21 mouse cellular contexts compared by ENCODE assay signal in the genomic region with DNA sequence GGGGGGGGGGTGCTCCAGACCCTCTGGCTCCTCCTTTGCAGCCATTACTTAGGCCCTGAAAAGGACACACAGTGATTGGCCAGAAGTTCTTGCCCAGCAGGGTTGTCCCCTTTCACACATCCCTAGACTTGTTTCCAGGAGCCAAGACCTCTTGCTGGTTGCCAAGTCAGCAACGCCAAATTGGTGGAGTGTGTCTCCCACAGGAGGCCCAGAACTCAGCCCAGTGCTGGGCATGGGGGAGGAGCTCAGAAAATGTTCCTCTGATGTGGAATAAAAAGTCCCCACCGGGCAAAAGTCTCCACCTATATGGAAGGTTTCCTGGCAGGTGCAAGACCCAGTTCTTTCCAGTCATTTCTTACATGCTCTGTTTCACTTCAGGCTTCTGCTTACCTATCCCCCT. TPM values are rescaled to one million over a fixed set of nuclear protein-coding genes. Genes with fewer than 3 reads are reported as not detected.
DNase-seq lines count a peak whose midpoint lies in the region; ATAC-seq lines count a peak whose summit lies in the region.
"Had no signal": no experiment of that assay in that cellular context is flagged by ENCODE, and none has a peak within 500 bp of the region (broad histone marks: within the 10 kb centered on the region; RNA-seq: fewer than 3 reads in every experiment).

No protein-coding gene starts in this region.

- H3K9ac ChIP-seq in intestine, embryonic 16.5 days (ENCODE audit: low read depth, low read length): no peak overlapping the region
- no peak overlapping the region for H3K9ac ChIP-seq in kidney, embryonic 15.5 days
- no peak overlapping the region for H3K9ac ChIP-seq in limb, embryonic 11.5 days (ENCODE audit: low read length)
- H3K9ac ChIP-seq: forebrain, embryonic 12.5 days; heart, embryonic 13.5 days; limb, embryonic 13.5 days; liver, embryonic 15.5 days; midbrain, embryonic 13.5 days; neural tube, embryonic 12.5 days had no signal

- peaks cover 87% of the 10 kb centered on the region for H3K27me3 ChIP-seq in intestine, embryonic 16.5 days (replicated peaks; ENCODE audit: control insufficient read depth, insufficient read depth, low read length)
- H3K27me3 ChIP-seq in kidney, embryonic 15.5 days: 0 out of 2 replicates have a peak, but pooled peaks cover 8% of the 10 kb centered on the region
- H3K27me3 ChIP-seq in limb, embryonic 11.5 days (ENCODE audit: control insufficient read depth, insufficient read depth, low read length): peaks cover 82% of the 10 kb centered on the region

- ATAC-seq in intestine, embryonic 16.5 days: no peak
- 0 out of 2 replicates have a peak, but pooled peaks have one; percentile 33 for ATAC-seq in kidney, embryonic 15.5 days (replicated peaks; ENCODE audit: low FRiP score)
- ATAC-seq in limb, embryonic 11.5 days (ENCODE audit: insufficient number of reproducible peaks, low FRiP score, low TSS enrichment, low read depth): no peak
- ATAC-seq: midbrain, embryonic 13.5 days had no signal

- H3K4me2 ChIP-seq in intestine, embryonic 16.5 days (ENCODE audit: low read depth, low read length): no peak overlapping the region
- peak overlapping the region; percentile 67 for H3K4me2 ChIP-seq in kidney, embryonic 15.5 days
- no peak overlapping the region for H3K4me2 ChIP-seq in limb, embryonic 11.5 days (ENCODE audit: low read depth, severe bottlenecking)
- H3K4me2 ChIP-seq: forebrain, embryonic 12.5 days; heart, embryonic 13.5 days; limb, embryonic 13.5 days; liver, embryonic 15.5 days; midbrain, embryonic 13.5 days had no signal

- peak overlapping the region; percentile 25; the same call in 1 of the 2 replicates for H3K27ac ChIP-seq in intestine, embryonic 16.5 days (ENCODE audit: low read length)
- H3K27ac ChIP-seq in kidney, embryonic 15.5 days: peak overlapping the region; percentile 78
- no peak overlapping the region for H3K27ac ChIP-seq in limb, embryonic 11.5 days (replicated peaks; ENCODE audit: low read depth, low read length)
- H3K27ac ChIP-seq: forebrain, embryonic 12.5 days; heart, embryonic 13.5 days; limb, embryonic 13.5 days; liver, embryonic 15.5 days; midbrain, embryonic 13.5 days; neural tube, embryonic 12.5 days had no signal

- peaks cover 5% of the 10 kb centered on the region; the same call in 1 of the 2 replicates for H3K4me1 ChIP-seq in intestine, embryonic 16.5 days (ENCODE audit: control insufficient read depth, insufficient read depth, low read length)
- H3K4me1 ChIP-seq in kidney, embryonic 15.5 days: peaks cover 99% of the 10 kb centered on the region
- peaks cover 13% of the 10 kb centered on the region for H3K4me1 ChIP-seq in limb, embryonic 11.5 days (ENCODE audit: control insufficient read depth, insufficient read depth, low read length)
- H3K4me1 ChIP-seq: forebrain, embryonic 12.5 days; heart, embryonic 13.5 days; liver, embryonic 15.5 days; midbrain, embryonic 13.5 days had no signal

- H3K36me3 ChIP-seq in intestine, embryonic 16.5 days (ENCODE audit: control insufficient read depth, insufficient read depth, low read length): no peaks in the 10 kb centered on the region
- peaks cover 17% of the 10 kb centered on the region for H3K36me3 ChIP-seq in kidney, embryonic 15.5 days
- no peaks in the 10 kb centered on the region for H3K36me3 ChIP-seq in limb, embryonic 11.5 days (ENCODE audit: control insufficient read depth, insufficient read depth, low read length)
- H3K36me3 ChIP-seq: forebrain, embryonic 12.5 days; heart, embryonic 13.5 days; limb, embryonic 13.5 days; liver, embryonic 15.5 days; midbrain, embryonic 13.5 days; neural tube, embryonic 12.5 days had no signal

- WGBS in intestine, embryonic 16.5 days: 16% methylated on average over 2 of the region's 2 CpGs
- WGBS in kidney, embryonic 15.5 days: 6% methylated on average over 2 of the region's 2 CpGs
- 7% methylated on average over 2 of the region's 2 CpGs for WGBS in limb, embryonic 11.5 days

- DNase-seq in embryo, embryonic 11 days: peak; percentile 4
- DNase-seq in embryo, embryonic 10 days (ENCODE audit: low spot score): no peak
- DNase-seq in limb, embryonic 11.5 days (ENCODE audit: low spot score): peak; percentile 28
- DNase-seq in left cerebral cortex, postnatal 4 days: no peak
- DNase-seq in MN1 (ENCODE audit: low spot score): no peak
- no peak for DNase-seq in thymus, postnatal 25 days
- DNase-seq: cerebellum, postnatal 25 days; right cerebral cortex, postnatal 4 days had no signal

- no peaks in the 10 kb centered on the region for H3K9me3 ChIP-seq in intestine, embryonic 16.5 days (ENCODE audit: control insufficient read depth, low read length)
- no peaks in the 10 kb centered on the region for H3K9me3 ChIP-seq in kidney, embryonic 15.5 days (replicated peaks)
- H3K9me3 ChIP-seq in limb, embryonic 11.5 days (ENCODE audit: control insufficient read depth, low read length): no peaks in the 10 kb centered on the region
- H3K9me3 ChIP-seq: forebrain, embryonic 12.5 days; heart, embryonic 13.5 days; limb, embryonic 13.5 days; liver, embryonic 15.5 days; midbrain, embryonic 13.5 days; neural tube, embryonic 12.5 days had no signal

- no peak overlapping the region for H3K4me3 ChIP-seq in intestine, embryonic 16.5 days (ENCODE audit: low read length)
- H3K4me3 ChIP-seq in kidney, embryonic 15.5 days (replicated peaks): no peak overlapping the region
- H3K4me3 ChIP-seq in limb, embryonic 11.5 days (ENCODE audit: low read depth, low read length): no peak overlapping the region
- H3K4me3 ChIP-seq: forebrain, embryonic 12.5 days; heart, embryonic 13.5 days; limb, embryonic 13.5 days; liver, embryonic 15.5 days; midbrain, embryonic 13.5 days; neural tube, embryonic 12.5 days had no signal

- intact Hi-C loops in left cerebral cortex, postnatal 4 days (cut with DNase I): no loop called here

RNA-seq across cellular contexts. Expression of a gene that starts 12.2 kb away (rescaled TPM):
- polyA plus RNA-seq in intestine, embryonic 16.5 days (2015; fragmentation: Nextera tagmentation; extraction: Ambion mirVana): 0.99 and 1.2 TPM in 2 replicates
- polyA plus RNA-seq in kidney, embryonic 15.5 days (2015; fragmentation: Nextera tagmentation; extraction: Ambion mirVana): 22.3 and 27.2 TPM in 2 replicates
- polyA plus RNA-seq in limb, embryonic 11.5 days (2014; fragmentation: Nextera tagmentation; extraction: Ambion mirVana): 1.7 and 1.8 TPM in 2 replicates
- total RNA-seq in left cerebral cortex, postnatal 4 days (2021): not detected
- total RNA-seq: granulocyte monocyte progenitor cell, adult 5-6 weeks; layer of hippocampus, postnatal 14 days had no signal
- polyA plus RNA-seq: C2C12; forebrain, embryonic 12.5 days; heart, embryonic 13.5 days; liver, embryonic 15.5 days; midbrain, embryonic 13.5 days had no signal

RNA-seq across cellular contexts. Expression of a gene that starts 22.7 kb away (rescaled TPM):
- 0.71 and 0.97 TPM in 2 replicates for polyA plus RNA-seq in intestine, embryonic 16.5 days (2015; fragmentation: Nextera tagmentation; extraction: Ambion mirVana)
- 8.9 and 9.8 TPM in 2 replicates for polyA plus RNA-seq in kidney, embryonic 15.5 days (2015; fragmentation: Nextera tagmentation; extraction: Ambion mirVana)
- 0.38 and 0.89 TPM in 2 replicates for polyA plus RNA-seq in limb, embryonic 11.5 days (2014; fragmentation: Nextera tagmentation; extraction: Ambion mirVana)
- total RNA-seq in left cerebral cortex, postnatal 4 days (2021): not detected
- total RNA-seq: granulocyte monocyte progenitor cell, adult 5-6 weeks; hematopoietic stem cell, adult 5-6 weeks; layer of hippocampus, postnatal 14 days had no signal
- polyA plus RNA-seq: embryonic facial prominence, embryonic 14.5 days; forebrain, embryonic 12.5 days; heart, embryonic 13.5 days; liver, embryonic 15.5 days; midbrain, embryonic 13.5 days had no signal

RNA-seq across cellular contexts. Expression of a gene that starts 27.4 kb away (rescaled TPM):
- polyA plus RNA-seq in intestine, embryonic 16.5 days (2015; fragmentation: Nextera tagmentation; extraction: Ambion mirVana): 10.0 and 11.3 TPM in 2 replicates
- 58.5 and 62.7 TPM in 2 replicates for polyA plus RNA-seq in kidney, embryonic 15.5 days (2015; fragmentation: Nextera tagmentation; extraction: Ambion mirVana)
- polyA plus RNA-seq in limb, embryonic 11.5 days (2014; fragmentation: Nextera tagmentation; extraction: Ambion mirVana): 3.7 and 4.3 TPM in 2 replicates
- not detected for total RNA-seq in left cerebral cortex, postnatal 4 days (2021)
- total RNA-seq: granulocyte monocyte progenitor cell, adult 5-6 weeks; hematopoietic stem cell, adult 5-6 weeks; layer of hippocampus, postnatal 14 days had no signal
- polyA plus RNA-seq: forebrain, embryonic 12.5 days; midbrain, embryonic 13.5 days had no signal

RNA-seq across cellular contexts. Expression of a gene that starts 33.2 kb away (rescaled TPM):
- polyA plus RNA-seq in intestine, embryonic 16.5 days (2015; fragmentation: Nextera tagmentation; extraction: Ambion mirVana): 11.1 and 11.3 TPM in 2 replicates
- polyA plus RNA-seq in kidney, embryonic 15.5 days (2015; fragmentation: Nextera tagmentation; extraction: Ambion mirVana): 47.1 and 49.1 TPM in 2 replicates
- polyA plus RNA-seq in limb, embryonic 11.5 days (2014; fragmentation: Nextera tagmentation; extraction: Ambion mirVana): 1.9 and 2.8 TPM in 2 replicates
- total RNA-seq in left cerebral cortex, postnatal 4 days (2021): not detected
- total RNA-seq: granulocyte monocyte progenitor cell, adult 5-6 weeks; layer of hippocampus, postnatal 14 days had no signal
- polyA plus RNA-seq: forebrain, embryonic 12.5 days; midbrain, embryonic 13.5 days had no signal

RNA-seq across cellular contexts. Expression of a gene that starts 44.1 kb away (rescaled TPM):
- 26.4 and 28.7 TPM in 2 replicates for polyA plus RNA-seq in intestine, embryonic 16.5 days (2015; fragmentation: Nextera tagmentation; extraction: Ambion mirVana)
- polyA plus RNA-seq in kidney, embryonic 15.5 days (2015; fragmentation: Nextera tagmentation; extraction: Ambion mirVana): 18.8 and 20.2 TPM in 2 replicates
- polyA plus RNA-seq in limb, embryonic 11.5 days (2014; fragmentation: Nextera tagmentation; extraction: Ambion mirVana): 2.1 and 2.6 TPM in 2 replicates
- not detected for total RNA-seq in left cerebral cortex, postnatal 4 days (2021)
- total RNA-seq: layer of hippocampus, postnatal 14 days had no signal
- polyA plus RNA-seq: C2C12; forebrain, embryonic 12.5 days had no signal

Comparison
In these comparisons a context has a peak if more than half of its experiments do, and no peak if none do; other contexts are left out.
1. DNase-seq: peak in embryo, embryonic 11 days (single experiment) and limb, embryonic 11.5 days (single experiment); none in embryo, embryonic 10 days (single experiment), left cerebral cortex, postnatal 4 days (single experiment), MN1 (single experiment) and thymus, postnatal 25 days (single experiment).